Mouse (Mus musculus) forebrain, embryonic 16.5 days (tissue): ENCODE results near the gene Plcb1. TPM values are rescaled to one million over a fixed set of nuclear protein-coding genes. Genes with fewer than 3 reads are reported as not detected.
A peak's percentile ranks its signal among the peaks of the same experiment; 100 is the strongest.
"Not testable (repeated sequence)": the region's sequence is repeated elsewhere in the genome, so short reads cannot be mapped to it uniquely, and the experiment has no call there.

Experiments used
- ATAC-seq: fragments of 200-750 bp; cut with Nextera tagmentation; 2 replicates; pipeline ENCODE4 v1.8.0; 2017; ENCODE audit warnings: mild to moderate bottlenecking, moderate library complexity
- H3K27ac ChIP-seq: fragments of 300-500 bp; sonication (generic); 2 replicates; pipeline ENCODE4 v1.5.1; 2014; ENCODE audit warnings: low read length, control low read depth
- H3K27me3 ChIP-seq: fragments of 300-500 bp; sonication (generic); replicated peaks from 2 replicates; pipeline ENCODE4 v1.6.1; 2014; ENCODE audit warnings: low read length; ENCODE audit not compliant: control insufficient read depth, insufficient read depth
- H3K36me3 ChIP-seq: fragments of 300-500 bp; sonication (generic); 2 replicates; pipeline ENCODE4 v1.6.1; 2014; ENCODE audit not compliant: control insufficient read depth, insufficient read depth
- H3K4me1 ChIP-seq: fragments of 300-500 bp; sonication (generic); replicated peaks from 2 replicates; pipeline ENCODE4 v1.6.1; 2014; ENCODE audit warnings: low read length; ENCODE audit not compliant: control insufficient read depth, insufficient read depth
- H3K4me2 ChIP-seq: fragments of 300-500 bp; sonication (generic); 2 replicates; pipeline ENCODE4 v1.6.1; 2014; ENCODE audit warnings: mild to moderate bottlenecking, low read length, control low read depth
- H3K4me3 ChIP-seq: fragments of 300-500 bp; sonication (generic); replicated peaks from 2 replicates; pipeline ENCODE4 v1.5.1; 2014; ENCODE audit warnings: mild to moderate bottlenecking, low read length, control low read depth
- H3K9ac ChIP-seq: fragments of 300-500 bp; sonication (generic); replicated peaks from 2 replicates; pipeline ENCODE4 v1.6.1; 2014; ENCODE audit warnings: low read depth, low read length, control low read depth
- H3K9me3 ChIP-seq: fragments of 300-500 bp; sonication (generic); 2 replicates; pipeline ENCODE4 v1.6.1; 2016; ENCODE audit warnings: low read length; ENCODE audit not compliant: control insufficient read depth
- WGBS: fragments of 180-500 bp; shearing (Covaris S2); extraction: QIAGEN DNeasy Blood & Tissue Kit; methylation state at CpG from one replicate; pipeline ENCODE4 v1.1.7; 2014; 5-methylcytosine and 5-hydroxymethylcytosine counted together
- polyA plus RNA-seq: library from polyadenylated mRNA; unstranded; fragments of >200 nt; fragmentation: Nextera tagmentation; extraction: Ambion mirVana; gene quantifications from 2 replicates; pipeline ENCODE4 v1.2.1, GENCODE M21; 2015

Gene Plcb1
- polyA plus RNA-seq, 1 experiment from 2014 or later: 49.4 TPM

DNA sequence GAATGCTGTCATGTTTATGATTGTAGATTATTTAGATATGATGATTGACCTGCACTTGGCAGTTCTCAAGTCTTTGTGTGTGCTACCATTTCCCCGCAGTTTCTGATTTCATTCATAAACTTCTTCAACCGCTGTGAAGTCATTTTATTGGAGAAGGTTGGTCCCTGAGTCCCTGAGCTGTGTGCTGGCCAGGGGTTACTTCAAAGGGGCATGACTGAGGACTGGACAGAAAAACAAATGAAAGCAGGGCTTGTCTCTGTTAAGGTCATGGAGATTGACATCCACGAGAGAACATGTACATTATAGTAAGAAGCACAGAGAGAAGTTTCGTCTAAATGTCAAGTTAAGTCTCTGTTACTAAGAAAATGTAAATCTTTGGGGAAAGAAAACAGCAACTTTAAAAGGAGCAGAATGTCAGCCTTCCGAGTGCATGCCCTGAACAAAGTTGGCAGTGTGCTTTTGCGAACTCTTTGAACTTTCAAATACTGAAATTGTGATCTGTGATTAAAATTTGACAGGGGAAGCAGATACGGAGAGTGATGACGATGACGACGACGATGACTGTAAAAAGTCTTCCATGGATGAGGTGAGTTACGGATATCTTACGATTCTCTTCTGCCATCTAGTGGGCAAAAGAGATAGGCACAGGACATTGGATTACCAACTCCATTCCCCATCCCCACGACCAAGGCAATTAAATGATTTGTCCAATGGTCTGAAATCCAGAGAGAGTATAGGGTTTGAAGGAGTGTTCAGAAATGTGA lies 544.1 kb downstream of the Plcb1 start:
- H3K27ac ChIP-seq: no peak overlapping the region
- H3K4me2 ChIP-seq: peak overlapping the region; percentile 49
- peak; percentile 82 for ATAC-seq
- peak overlapping the region; percentile 27 for H3K4me3 ChIP-seq
- H3K36me3 ChIP-seq: no peaks in the 10 kb centered on the region
- no peaks in the 10 kb centered on the region for H3K9me3 ChIP-seq
- H3K4me1 ChIP-seq: no peaks in the 10 kb centered on the region
- 12% methylated on average over 14 of the region's 14 CpGs for WGBS
- H3K9ac ChIP-seq: no peak overlapping the region
- H3K27me3 ChIP-seq: no peaks in the 10 kb centered on the region

DNA sequence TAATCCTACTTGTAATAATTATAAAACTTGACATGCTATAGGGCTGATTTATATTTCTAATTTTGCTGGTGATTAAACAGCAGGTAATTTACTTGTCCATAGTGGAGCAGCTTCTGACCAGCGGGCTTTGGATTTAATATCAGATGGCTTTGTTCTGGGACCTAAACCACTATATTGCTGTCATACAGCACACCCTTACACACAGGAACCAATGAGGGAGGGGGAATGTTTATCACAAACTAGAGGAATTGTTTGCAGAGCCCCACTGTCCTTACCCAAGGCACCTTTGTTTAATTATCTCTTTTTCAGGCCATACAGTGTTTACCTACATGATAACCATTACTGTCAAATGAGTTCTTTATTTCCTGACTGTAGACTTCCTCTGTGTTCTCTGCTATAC lies 546.0 kb downstream of the Plcb1 start:
- Histone ChIP-seq H3K4me3 (no peak overlapping the region), H3K27ac (no peak overlapping the region), H3K4me1 (no peaks in the 10 kb centered on the region), H3K9me3 (no peaks in the 10 kb centered on the region), H3K9ac (no peak overlapping the region), H3K4me2 (no peak overlapping the region), H3K27me3 (no peaks in the 10 kb centered on the region), H3K36me3 (no peaks in the 10 kb centered on the region)
- 94% methylated on average over 1 of the region's 1 CpGs for WGBS
- no peak for ATAC-seq

DNA sequence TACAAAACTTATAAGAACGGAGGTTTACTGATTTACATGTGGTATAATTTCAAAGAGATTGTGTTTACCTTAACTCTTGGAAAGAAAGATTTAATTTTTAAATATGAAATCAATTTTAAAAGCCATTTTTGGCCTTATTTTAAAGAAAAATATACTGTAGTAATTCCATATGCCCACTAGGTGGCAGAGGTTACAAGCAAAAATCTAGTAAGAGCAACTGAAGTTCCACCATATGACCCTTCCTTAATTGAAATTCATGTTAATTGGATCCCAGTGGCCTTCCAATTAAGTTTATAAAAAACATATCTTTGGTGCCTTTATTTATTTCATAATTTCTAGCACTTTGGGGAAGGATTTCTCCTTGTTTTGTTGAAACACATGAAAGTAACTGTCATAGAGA lies 570.4 kb downstream of the Plcb1 start:
- Histone ChIP-seq H3K27me3 (no peaks in the 10 kb centered on the region), H3K4me1 (no peaks in the 10 kb centered on the region), H3K9me3 (no peaks in the 10 kb centered on the region), H3K9ac (no peak overlapping the region), H3K27ac (no peak overlapping the region), H3K4me2 (no peak overlapping the region), H3K36me3 (no peaks in the 10 kb centered on the region), H3K4me3 (no peak overlapping the region)
- WGBS: 30% methylated on average over 1 of the region's 1 CpGs
- no peak for ATAC-seq

DNA sequence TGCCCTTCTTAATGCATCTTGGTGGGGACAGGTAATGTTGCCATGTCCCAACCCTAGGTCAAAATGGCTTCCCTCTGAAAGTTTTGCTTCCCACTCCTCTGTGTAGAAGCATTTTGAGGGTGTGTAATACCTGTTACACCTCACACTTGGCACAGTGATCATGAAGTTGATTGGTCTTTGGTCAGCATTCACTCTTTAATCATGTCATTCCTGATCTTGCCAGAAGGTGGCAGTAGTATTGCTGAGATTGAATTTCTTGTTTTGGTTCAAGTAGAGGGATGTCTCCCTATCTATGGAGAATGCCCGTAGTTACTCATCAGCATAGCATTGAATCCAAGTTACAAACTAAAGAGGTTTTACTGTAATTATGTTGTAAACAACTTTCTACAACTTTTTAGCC lies 575.9 kb downstream of the Plcb1 start:
- Histone ChIP-seq H3K4me3 (no peak overlapping the region), H3K9ac (no peak overlapping the region), H3K9me3 (no peaks in the 10 kb centered on the region), H3K4me2 (no peak overlapping the region), H3K36me3 (no peaks in the 10 kb centered on the region), H3K27me3 (no peaks in the 10 kb centered on the region), H3K4me1 (no peaks in the 10 kb centered on the region), H3K27ac (no peak overlapping the region)
- 14% methylated on average over 1 of the region's 1 CpGs for WGBS
- ATAC-seq: peak; percentile 58

DNA sequence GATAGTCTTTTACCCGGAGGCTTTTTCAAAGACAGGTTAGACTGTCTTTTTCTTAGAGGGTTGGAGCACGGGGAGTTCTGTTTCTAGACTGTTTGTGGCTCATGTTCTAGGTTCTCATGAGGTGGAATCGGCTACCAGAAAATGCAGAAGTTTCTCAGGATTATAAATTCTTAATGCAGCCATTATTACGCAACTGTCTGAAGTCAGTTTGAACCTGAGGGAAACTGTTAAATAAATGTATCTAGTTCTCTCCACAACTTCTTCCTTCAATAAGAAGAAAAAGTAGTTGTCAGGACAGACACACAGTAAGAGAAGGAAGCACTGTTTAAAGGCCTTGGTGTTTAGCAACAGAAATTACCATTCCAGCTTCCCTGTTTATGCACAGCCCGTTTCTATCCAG lies 577.1 kb downstream of the Plcb1 start:
- Histone ChIP-seq H3K4me1 (no peaks in the 10 kb centered on the region), H3K4me3 (no peak overlapping the region), H3K9me3 (no peaks in the 10 kb centered on the region), H3K27me3 (no peaks in the 10 kb centered on the region), H3K27ac (no peak overlapping the region), H3K9ac (no peak overlapping the region), H3K4me2 (no peak overlapping the region), H3K36me3 (no peaks in the 10 kb centered on the region)
- WGBS: 89% methylated on average over 5 of the region's 5 CpGs
- ATAC-seq: no peak

DNA sequence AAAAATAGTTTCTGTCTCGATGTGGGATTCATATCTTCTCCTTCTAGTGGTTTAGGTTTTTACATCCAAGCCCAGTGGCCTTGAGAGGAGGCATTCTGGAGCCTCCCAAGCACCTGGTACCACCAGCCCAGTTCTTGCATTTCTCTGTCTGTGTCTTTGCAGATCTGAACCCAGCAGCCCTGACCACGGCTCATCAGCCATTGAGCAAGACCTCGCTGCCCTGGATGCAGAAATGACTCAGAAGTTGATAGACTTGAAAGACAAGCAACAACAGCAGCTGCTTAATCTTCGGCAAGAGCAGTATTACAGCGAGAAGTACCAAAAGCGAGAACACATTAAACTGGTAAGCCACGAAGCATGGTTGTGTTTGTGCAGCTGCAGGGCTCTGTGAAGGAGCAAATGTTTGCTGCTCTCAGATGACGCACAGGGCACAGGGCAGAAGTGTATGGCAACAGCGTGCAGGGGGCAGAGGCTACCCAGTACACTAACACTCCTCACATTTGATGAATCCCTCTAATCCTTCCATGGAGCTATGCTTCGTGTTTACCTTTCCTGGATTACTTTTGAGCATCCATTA lies 584.5 kb downstream of the Plcb1 start:
- Histone ChIP-seq H3K27me3 (no peaks in the 10 kb centered on the region), H3K4me3 (no peak overlapping the region), H3K4me2 (no peak overlapping the region), H3K27ac (no peak overlapping the region), H3K36me3 (no peaks in the 10 kb centered on the region), H3K9me3 (no peaks in the 10 kb centered on the region), H3K4me1 (no peaks in the 10 kb centered on the region), H3K9ac (no peak overlapping the region)
- WGBS: 80% methylated on average over 10 of the region's 10 CpGs
- ATAC-seq: no peak

DNA sequence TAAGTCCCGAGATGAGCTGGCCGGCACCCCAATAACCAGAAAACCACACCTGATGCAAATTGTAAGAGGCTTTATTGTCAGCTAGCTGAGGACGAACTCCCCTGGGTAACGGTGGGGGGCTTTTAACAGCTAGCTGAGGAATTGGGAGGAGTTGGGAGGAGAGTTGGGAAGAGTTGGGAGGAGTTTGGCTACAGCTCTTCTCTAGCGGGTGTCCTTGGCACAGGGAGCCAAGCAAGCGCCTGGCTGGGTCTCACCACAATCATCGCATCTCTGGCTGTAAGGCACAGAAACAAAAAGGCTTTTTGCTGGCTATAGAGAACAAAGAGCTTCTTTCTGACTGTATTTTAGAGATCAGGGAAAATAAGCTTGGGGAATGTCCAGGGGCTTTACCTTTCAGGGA lies 594.9 kb downstream of the Plcb1 start:
- peak; percentile 70; the same call in 1 of the 2 replicates for ATAC-seq
- H3K27ac ChIP-seq, H3K36me3 ChIP-seq, H3K9me3 ChIP-seq, H3K9ac ChIP-seq, H3K4me2 ChIP-seq, H3K4me3 ChIP-seq, H3K4me1 ChIP-seq, H3K27me3 ChIP-seq: not testable (repeated sequence)
- WGBS: 12% methylated on average over 7 of the region's 7 CpGs

DNA sequence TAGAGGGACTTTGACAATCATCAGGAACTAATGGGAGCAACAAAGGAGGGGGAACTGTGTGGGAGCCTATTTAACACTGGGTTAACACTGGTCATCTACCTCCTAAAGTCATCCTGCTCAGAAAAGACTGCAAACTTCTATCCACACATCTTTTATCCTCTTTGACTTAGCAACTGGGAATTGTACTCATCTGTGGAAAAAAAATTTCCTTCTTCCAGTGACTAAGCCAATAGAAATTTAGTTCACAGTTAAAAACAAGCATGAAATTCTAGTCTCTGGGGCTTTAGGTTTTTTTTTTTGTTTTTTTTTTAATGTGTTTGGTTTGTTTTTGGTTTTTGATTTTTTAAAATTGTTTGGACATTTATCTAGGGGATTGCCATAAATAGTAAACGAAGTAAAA lies 595.5 kb downstream of the Plcb1 start:
- no peak overlapping the region for H3K9ac ChIP-seq
- ATAC-seq: no peak
- peaks cover 3% of the 10 kb centered on the region; the same call in 1 of the 2 replicates for H3K4me1 ChIP-seq
- H3K9me3 ChIP-seq: no peaks in the 10 kb centered on the region
- H3K36me3 ChIP-seq: no peaks in the 10 kb centered on the region
- 86% methylated on average over 1 of the region's 1 CpGs for WGBS
- H3K27ac ChIP-seq: no peak overlapping the region
- no peak overlapping the region for H3K4me3 ChIP-seq
- H3K4me2 ChIP-seq: no peak overlapping the region
- no peaks in the 10 kb centered on the region for H3K27me3 ChIP-seq

DNA sequence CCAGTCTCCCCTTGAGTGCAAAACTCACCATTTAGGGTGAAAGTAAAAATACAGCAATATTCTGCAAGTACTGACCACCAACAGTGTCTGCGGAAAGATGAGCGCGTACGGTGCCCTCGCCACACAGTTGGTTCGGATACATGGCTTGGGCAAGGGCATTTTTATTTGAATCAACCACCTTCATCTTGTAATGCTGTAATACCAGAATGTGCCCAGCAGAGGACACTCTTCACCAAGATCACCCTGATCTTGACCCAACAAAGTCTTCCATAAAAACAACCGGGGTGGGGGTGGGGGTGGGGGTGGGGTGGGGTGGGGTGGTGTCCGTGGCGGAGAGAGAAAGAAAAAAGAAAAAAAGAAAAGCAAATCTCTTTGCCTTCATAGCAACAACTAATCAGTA lies 602.1 kb downstream of the Plcb1 start:
- no peaks in the 10 kb centered on the region for H3K4me1 ChIP-seq
- no peak for ATAC-seq
- no peaks in the 10 kb centered on the region; the same call in 1 of the 2 replicates for H3K36me3 ChIP-seq
- no peak overlapping the region for H3K4me2 ChIP-seq
- 47% methylated on average over 9 of the region's 9 CpGs for WGBS
- no peak overlapping the region for H3K4me3 ChIP-seq
- H3K27ac ChIP-seq: no peak overlapping the region
- no peaks in the 10 kb centered on the region for H3K9me3 ChIP-seq
- H3K9ac ChIP-seq: no peak overlapping the region
- H3K27me3 ChIP-seq: no peaks in the 10 kb centered on the region
